8 mouse cellular contexts compared by ENCODE assay signal in genomic region chr11:28365929-28366244, GRCm38 (mm10). TPM values are rescaled to one million over a fixed set of nuclear protein-coding genes. Genes with fewer than 3 reads are reported as not detected.
A peak's percentile ranks its signal among the peaks of the same experiment; 100 is the strongest.
DNase-seq lines count a peak whose midpoint lies in the region; ATAC-seq and TF ChIP-seq lines count a peak whose summit lies in the region.

No protein-coding gene starts in this region.

- H3K9me3 ChIP-seq in kidney, embryonic 15.5 days (replicated peaks), result no peaks in the 10 kb centered on the region
- H3K9me3 ChIP-seq in embryonic facial prominence, embryonic 14.5 days (ENCODE audit: control insufficient read depth, low read length), result no peaks in the 10 kb centered on the region
- H3K9me3 ChIP-seq in hindbrain, postnatal 0 days (ENCODE audit: low read length), result no peaks in the 10 kb centered on the region
- H3K9me3 ChIP-seq in midbrain, embryonic 13.5 days, result no peaks in the 10 kb centered on the region

- H3K4me1 ChIP-seq in kidney, embryonic 15.5 days, result peaks cover 8% of the 10 kb centered on the region
- H3K4me1 ChIP-seq in embryonic facial prominence, embryonic 14.5 days (ENCODE audit: control insufficient read depth, insufficient read depth, low read length), result no peaks in the 10 kb centered on the region
- no peaks in the 10 kb centered on the region for H3K4me1 ChIP-seq in hindbrain, postnatal 0 days (ENCODE audit: insufficient read depth, low read length)
- H3K4me1 ChIP-seq in midbrain, embryonic 13.5 days (replicated peaks), result peaks cover 9% of the 10 kb centered on the region; the same call in 1 of the 2 replicates

- TF ChIP-seq CTCF in hindbrain, postnatal 0 days (IDR thresholded peaks at IDR 0.05; ENCODE audit: low read depth), result no peak

- H3K4me3 ChIP-seq in kidney, embryonic 15.5 days (replicated peaks), result peak overlapping the region; percentile 40
- H3K4me3 ChIP-seq in embryonic facial prominence, embryonic 14.5 days (ENCODE audit: low read depth, low read length), result peak overlapping the region; percentile 39
- peak overlapping the region; percentile 30; the same call in 1 of the 2 replicates for H3K4me3 ChIP-seq in hindbrain, postnatal 0 days (ENCODE audit: low read length)
- H3K4me3 ChIP-seq in midbrain, embryonic 13.5 days (replicated peaks), result peak overlapping the region; percentile 28

- intact Hi-C loops in left cerebral cortex, postnatal 10 days (cut with DNase I), result no loop called here

- peak overlapping the region; percentile 65 for H3K4me2 ChIP-seq in kidney, embryonic 15.5 days
- peak overlapping the region; percentile 66 for H3K4me2 ChIP-seq in embryonic facial prominence, embryonic 14.5 days (ENCODE audit: low read depth, low read length)
- H3K4me2 ChIP-seq in hindbrain, postnatal 0 days (ENCODE audit: low read depth, low read length), result peak overlapping the region; percentile 50
- peak overlapping the region; percentile 51 for H3K4me2 ChIP-seq in midbrain, embryonic 13.5 days (replicated peaks)

- WGBS in kidney, embryonic 15.5 days, result 61% methylated on average over 2 of the region's 2 CpGs
- WGBS in embryonic facial prominence, embryonic 14.5 days, result 55% methylated on average over 2 of the region's 2 CpGs
- 43% methylated on average over 2 of the region's 2 CpGs for WGBS in hindbrain, postnatal 0 days
- 33% methylated on average over 2 of the region's 2 CpGs for WGBS in midbrain, embryonic 13.5 days

- no peak overlapping the region for H3K27ac ChIP-seq in kidney, embryonic 15.5 days
- no peak overlapping the region for H3K27ac ChIP-seq in embryonic facial prominence, embryonic 14.5 days (replicated peaks; ENCODE audit: low read depth, low read length)
- H3K27ac ChIP-seq in hindbrain, postnatal 0 days, result peak overlapping the region; percentile 42; the same call in 1 of the 2 replicates
- peak overlapping the region; percentile 72 for H3K27ac ChIP-seq in midbrain, embryonic 13.5 days

- peak overlapping the region; percentile 42; the same call in 1 of the 2 replicates for H3K9ac ChIP-seq in kidney, embryonic 15.5 days
- H3K9ac ChIP-seq in embryonic facial prominence, embryonic 14.5 days (ENCODE audit: low read depth, low read length), result peak overlapping the region; percentile 53
- H3K9ac ChIP-seq in hindbrain, postnatal 0 days (replicated peaks; ENCODE audit: low read length), result peak overlapping the region; percentile 7
- H3K9ac ChIP-seq in midbrain, embryonic 13.5 days (replicated peaks), result peak overlapping the region; percentile 57

- no peaks in the 10 kb centered on the region for H3K36me3 ChIP-seq in kidney, embryonic 15.5 days
- H3K36me3 ChIP-seq in embryonic facial prominence, embryonic 14.5 days (ENCODE audit: control insufficient read depth, insufficient read depth, low read length), result no peaks in the 10 kb centered on the region
- no peaks in the 10 kb centered on the region for H3K36me3 ChIP-seq in hindbrain, postnatal 0 days (ENCODE audit: insufficient read depth, low read length)
- H3K36me3 ChIP-seq in midbrain, embryonic 13.5 days, result no peaks in the 10 kb centered on the region

- no peak for ATAC-seq in kidney, embryonic 15.5 days (replicated peaks; ENCODE audit: low FRiP score)
- no peak for ATAC-seq in embryonic facial prominence, embryonic 14.5 days (ENCODE audit: low read depth)
- ATAC-seq in hindbrain, postnatal 0 days, result peak; percentile 50
- peak; percentile 28 for ATAC-seq in midbrain, embryonic 13.5 days

- DNase-seq in kidney, postnatal 36 days, result no peak
- no peak for DNase-seq in embryonic facial prominence, embryonic 14.5 days (ENCODE audit: low spot score)
- DNase-seq in hindbrain, postnatal 0 days (ENCODE audit: low spot score), result no peak
- no peak for DNase-seq in urinary bladder, postnatal 36 days (ENCODE audit: low spot score in 2 of 2)
- DNase-seq in cerebellum, adult 11 months, result no peak
- no peak for DNase-seq in left cerebral cortex, postnatal 10 days (ENCODE audit: extremely low spot score in 1 of 2, low spot score in 2 of 2)

- no peaks in the 10 kb centered on the region for H3K27me3 ChIP-seq in kidney, embryonic 15.5 days
- no peaks in the 10 kb centered on the region for H3K27me3 ChIP-seq in embryonic facial prominence, embryonic 14.5 days (replicated peaks; ENCODE audit: control insufficient read depth, insufficient read depth, low read length)
- no peaks in the 10 kb centered on the region for H3K27me3 ChIP-seq in hindbrain, postnatal 0 days (ENCODE audit: insufficient read depth, low read length)
- H3K27me3 ChIP-seq in midbrain, embryonic 13.5 days, result peaks cover 17% of the 10 kb centered on the region

RNA-seq across cellular contexts. Expression of gene Gm6685, which starts 26.2 kb away (rescaled TPM):
- polyA plus RNA-seq in kidney, embryonic 15.5 days (2015; fragmentation: Nextera tagmentation; extraction: Ambion mirVana), result 0.30 TPM in 1 of 2 replicates, not detected in the other
- not detected in 2 replicates for polyA plus RNA-seq in embryonic facial prominence, embryonic 14.5 days (2014; fragmentation: Nextera tagmentation; extraction: Ambion mirVana)
- total RNA-seq in hindbrain, postnatal 0 days (2014; rRNA removed), result not detected in 2 replicates
- 0.25 TPM in 1 of 2 replicates, not detected in the other for polyA plus RNA-seq in hindbrain, postnatal 0 days (2015; fragmentation: Nextera tagmentation; extraction: Ambion mirVana)
- 0.43 TPM in 1 of 2 replicates, not detected in the other for polyA plus RNA-seq in midbrain, embryonic 13.5 days (2015; fragmentation: Nextera tagmentation; extraction: Ambion mirVana)
- total RNA-seq in left cerebral cortex, postnatal 10 days (2021), result 1 to 10 TPM; 2.6 to 5.6 TPM

Comparison
In these comparisons a context has a peak if more than half of its experiments do, and no peak if none do; other contexts are left out.
1. ATAC-seq: peak in hindbrain, postnatal 0 days (single experiment) and midbrain, embryonic 13.5 days (single experiment); none in kidney, embryonic 15.5 days (single experiment) and embryonic facial prominence, embryonic 14.5 days (single experiment).
2. H3K27ac ChIP-seq: peak in hindbrain, postnatal 0 days (single experiment) and midbrain, embryonic 13.5 days (single experiment); none in kidney, embryonic 15.5 days (single experiment) and embryonic facial prominence, embryonic 14.5 days (single experiment).
3. H3K9ac ChIP-seq: peak in every context shown above with its lines; median percentile 57 in midbrain, embryonic 13.5 days; 53 in embryonic facial prominence, embryonic 14.5 days; 42 in kidney, embryonic 15.5 days; 7 in hindbrain, postnatal 0 days.
4. Peak in every context shown above with its lines, with median percentiles within 50 percentile points of each other: H3K4me2 ChIP-seq and H3K4me3 ChIP-seq.